ENCODE assay signal across 29 mouse cellular contexts in the genomic region with DNA sequence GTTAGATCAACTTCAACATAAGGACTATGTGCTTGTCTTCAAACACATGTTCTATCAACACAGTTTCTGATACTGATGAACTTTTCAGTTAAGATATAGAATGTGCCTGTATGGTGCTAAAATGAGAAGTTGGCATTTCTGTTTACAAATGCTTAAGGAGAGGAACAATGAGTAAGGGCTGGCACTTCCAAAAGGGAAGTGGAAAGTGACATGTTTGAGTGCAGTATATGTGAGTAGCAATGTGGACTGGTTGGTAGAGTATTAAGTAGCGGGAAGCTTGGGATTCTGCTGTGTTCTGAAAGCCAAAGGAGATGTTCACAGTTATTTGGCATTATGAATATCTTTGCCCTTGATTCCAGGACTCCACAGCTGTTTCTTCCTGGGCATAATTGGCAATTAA. TPM values are rescaled to one million over a fixed set of nuclear protein-coding genes. Genes with fewer than 3 reads are reported as not detected.
A peak's percentile ranks its signal among the peaks of the same experiment; 100 is the strongest.
DNase-seq lines count a peak whose midpoint lies in the region; ATAC-seq lines count a peak whose summit lies in the region.
"Had no signal": no experiment of that assay in that cellular context is flagged by ENCODE, and none has a peak within 500 bp of the region (broad histone marks: within the 10 kb centered on the region; RNA-seq: fewer than 3 reads in every experiment).

No protein-coding gene starts in this region.

- DNase-seq in lung, postnatal 36 days: peak; percentile 10
- DNase-seq in lung, postnatal 25 days (ENCODE audit: low spot score): no peak
- no peak for DNase-seq in adrenal gland, adult 2 months
- DNase-seq in left cerebral cortex, postnatal 10 days (ENCODE audit: extremely low spot score in 1 of 2, low spot score in 2 of 2): no peak
- DNase-seq: adrenal gland, postnatal 10 days; adrenal gland, postnatal 36 days; cerebellum, adult 11 months; cerebellum, adult 2 months; cerebellum, adult 9-11 months; cerebellum, postnatal 25 days; embryo, embryonic 11 days; gastrocnemius, postnatal 25 days; heart, postnatal 10 days; heart, postnatal 36 days had no signal

- peak; percentile 59 for ATAC-seq in granulocyte monocyte progenitor cell, adult 5-6 weeks (replicated peaks; ENCODE audit: poor library complexity, severe bottlenecking)
- 0 out of 2 replicates have a peak, but pooled peaks have one; percentile 34 for ATAC-seq in megakaryocyte progenitor cell, adult 5-6 weeks (replicated peaks; ENCODE audit: poor library complexity)
- ATAC-seq: activated CD4-positive, CD25-positive, alpha-beta regulatory T cell, adult 4 months; CD4-positive, CD25-positive, alpha-beta regulatory T cell, adult 4 months; forebrain, embryonic 15.5 days; hindbrain, postnatal 0 days; inflammation-experienced regulatory T-cells, adult 6 months had no signal

- intact Hi-C loops in left cerebral cortex, postnatal 10 days (cut with DNase I): no loop called here

RNA-seq across cellular contexts. Expression of gene Tnfsf18, which starts 33.7 kb away (rescaled TPM):
- not detected in 2 replicates for total RNA-seq in granulocyte monocyte progenitor cell, adult 5-6 weeks (2014; fragmentation: Nextera tagmentation)
- total RNA-seq in granulocyte monocyte progenitor cell, adult 5-6 weeks (2017): not detected in 2 replicates
- total RNA-seq in megakaryocyte progenitor cell, adult 5-6 weeks (2015): not detected in 2 replicates
- not detected in 2 replicates for total RNA-seq in megakaryocyte progenitor cell, adult 5-6 weeks (2017)
- not detected for total RNA-seq in adrenal gland, adult 2 months (2021)
- polyA plus RNA-seq in adrenal gland, adult 2 months (2012; rRNA removed): not detected in 2 replicates
- not detected for total RNA-seq in left cerebral cortex, postnatal 10 days (2021)
- total RNA-seq: adrenal gland, postnatal 10 days; gastrocnemius, postnatal 25 days; heart, postnatal 10 days; heart, postnatal 36 days; MEL had no signal
- polyA plus RNA-seq: activated CD4-positive, CD25-positive, alpha-beta regulatory T cell, adult 4 months; CD4-positive, CD25-positive, alpha-beta regulatory T cell, adult 4 months; cerebellum, adult 2 months; cortical plate, adult 2 months; embryonic facial prominence, embryonic 10.5 days; embryonic facial prominence, embryonic 13.5 days; erythroblast, embryonic 14.5 days; forebrain, embryonic 12.5 days; forebrain, embryonic 15.5 days; gonadal fat pad, adult 2 months; hindbrain, embryonic 10.5 days; hindbrain, postnatal 0 days; inflammation-experienced regulatory T-cells, adult 6 months had no signal
